Mouse (Mus musculus) limb, embryonic 12.5 days (tissue): ENCODE data around the gene Adamts4. TPM values are rescaled to one million over a fixed set of nuclear protein-coding genes. Genes with fewer than 3 reads are reported as not detected.

Source experiments
- ATAC-seq: fragments of 200-750 bp; cut with Nextera tagmentation; 2 replicates; pipeline ENCODE4 v1.8.0; 2017; ENCODE audit warnings: low read depth, moderate TSS enrichment; ENCODE audit not compliant: insufficient number of reproducible peaks, insufficient read depth, low FRiP score, low TSS enrichment
- H3K27ac ChIP-seq: fragments of 300-500 bp; sonication (generic); 2 replicates; pipeline ENCODE4 v1.5.1; 2016; ENCODE audit warnings: mild to moderate bottlenecking, moderate library complexity
- H3K27me3 ChIP-seq: fragments of 300-500 bp; sonication (generic); 2 replicates; pipeline ENCODE4 v1.6.1; 2016; ENCODE audit warnings: mild to moderate bottlenecking, moderate library complexity
- H3K36me3 ChIP-seq: fragments of 300-500 bp; sonication (generic); 2 replicates; pipeline ENCODE4 v1.6.1; 2016; ENCODE audit warnings: mild to moderate bottlenecking, moderate library complexity
- H3K4me1 ChIP-seq: fragments of 300-500 bp; sonication (generic); replicated peaks from 2 replicates; pipeline ENCODE4 v1.6.1; 2016
- H3K4me2 ChIP-seq: fragments of 300-500 bp; sonication (generic); 2 replicates; pipeline ENCODE4 v1.6.1; 2016; ENCODE audit warnings: mild to moderate bottlenecking, moderate library complexity
- H3K4me3 ChIP-seq: fragments of 300-500 bp; sonication (generic); replicated peaks from 2 replicates; pipeline ENCODE4 v1.5.1; 2016; ENCODE audit warnings: mild to moderate bottlenecking
- H3K9ac ChIP-seq: fragments of 300-500 bp; sonication (generic); replicated peaks from 2 replicates; pipeline ENCODE4 v1.6.1; 2016; ENCODE audit warnings: mild to moderate bottlenecking, moderate library complexity
- H3K9me3 ChIP-seq: fragments of 300-500 bp; sonication (generic); 2 replicates; pipeline ENCODE4 v1.6.1; 2016; ENCODE audit warnings: mild to moderate bottlenecking, moderate library complexity
- WGBS: fragments of 180-500 bp; shearing (Covaris S2); methylation state at CpG from one replicate; pipeline ENCODE4 v1.1.7; 2016; 5-methylcytosine and 5-hydroxymethylcytosine counted together
- polyA plus RNA-seq: library from polyadenylated mRNA; unstranded; fragments of >200 nt; fragmentation: Nextera tagmentation; extraction: Ambion mirVana; gene quantifications from 2 replicates; pipeline ENCODE4 v1.2.1, GENCODE M21; 2016

Adamts4 gene
- polyA plus RNA-seq, 1 experiment from 2014 or later = 10.5 TPM

DNA sequence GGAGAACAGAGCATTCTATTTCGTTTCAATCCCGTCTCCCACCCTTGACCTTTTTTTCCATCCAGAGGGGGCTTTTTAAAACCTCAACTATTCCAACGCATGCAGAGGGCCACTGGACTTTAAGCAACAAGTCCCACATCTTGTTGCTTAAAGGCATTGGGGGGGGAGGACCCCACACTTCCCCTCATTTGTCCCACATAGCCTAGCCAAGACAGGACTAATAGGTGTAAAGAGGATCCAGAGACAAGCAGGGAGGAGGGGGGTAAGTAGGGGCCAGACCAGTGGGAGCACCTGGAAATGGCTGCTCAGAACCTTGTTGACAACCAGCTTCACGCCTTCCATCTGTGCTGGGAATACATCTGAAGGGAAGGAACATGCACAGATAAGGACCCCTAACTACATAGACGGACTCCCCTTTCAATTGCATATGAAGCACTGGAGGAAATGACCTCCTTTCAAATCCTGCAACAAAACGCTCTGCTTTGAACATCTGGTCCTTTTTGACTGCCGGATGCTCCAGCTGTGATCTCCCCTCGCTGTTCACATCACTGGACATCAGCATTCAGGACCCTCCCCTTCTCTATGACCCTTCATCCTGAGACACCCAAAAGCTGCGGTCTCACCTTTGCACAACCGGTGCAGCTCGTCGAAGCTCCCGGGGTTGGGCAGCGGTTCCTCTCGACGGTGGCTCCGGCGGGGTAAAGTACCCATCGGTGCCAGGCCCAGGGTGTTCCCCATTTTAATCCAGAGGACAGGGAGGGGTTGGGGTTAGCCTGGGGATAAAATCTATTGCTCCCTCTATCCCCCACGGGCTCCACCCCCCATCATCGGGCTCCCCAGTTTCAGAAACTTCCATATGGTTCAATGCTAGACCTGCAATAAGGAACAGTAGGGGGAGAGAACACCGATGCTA, 28.7 kb upstream of the Adamts4 start:
- H3K4me3 ChIP-seq = peak overlapping the region; percentile 59
- H3K4me1 ChIP-seq = peaks cover 10% of the 10 kb centered on the region

DNA sequence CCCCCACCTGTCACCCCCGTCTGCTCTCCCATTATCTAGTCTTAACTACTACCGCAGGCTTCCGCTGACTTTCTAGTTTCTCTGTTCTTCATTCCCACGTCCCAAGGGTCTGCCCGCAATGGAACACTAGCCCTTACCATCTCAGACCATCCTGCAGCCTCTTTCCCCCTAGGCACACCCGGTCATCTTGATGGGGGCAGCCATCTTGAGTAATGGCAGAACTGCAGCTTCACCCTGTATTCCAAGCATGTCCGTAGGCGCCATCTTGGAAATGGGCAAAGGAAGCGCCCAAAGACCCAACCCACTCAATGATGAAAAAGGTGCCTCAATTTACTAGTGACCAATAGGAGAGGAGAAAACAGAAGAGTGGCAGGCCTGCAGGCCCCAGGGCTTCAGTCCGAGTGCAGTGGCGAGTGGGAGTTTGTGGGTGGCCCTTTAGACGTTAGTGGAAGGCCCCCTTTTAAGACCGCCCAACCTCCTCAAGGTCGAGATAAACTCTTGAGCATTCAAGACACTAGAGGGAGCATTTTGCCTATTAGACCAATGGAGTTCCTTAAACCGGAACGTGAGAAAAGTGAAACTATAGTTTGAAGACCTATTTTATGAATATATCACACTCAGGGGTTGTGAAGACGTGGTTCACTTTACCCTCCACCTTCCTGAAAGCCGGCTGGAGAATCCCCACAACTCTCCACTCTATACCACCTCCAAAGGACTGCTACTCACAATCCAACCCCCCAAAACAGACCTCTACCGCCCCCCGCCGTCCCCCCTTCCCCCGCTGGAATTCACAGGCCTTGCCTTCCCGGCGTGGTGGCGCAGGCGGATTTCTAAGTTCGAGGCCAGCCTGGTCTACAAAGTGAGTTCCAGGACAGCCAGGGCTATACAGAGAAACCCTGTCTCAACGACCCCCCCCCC, 27.7 kb upstream of the Adamts4 start, which contains the start of gene Tomm40l:
TSS of gene Tomm40l (minus strand) at position 277 of the 918 bp plus-strand sequence.
- WGBS = 2% methylated on average over 28 of the region's 28 CpGs
- peak within 1 kb of the TSS; percentile 87 for H3K4me2 ChIP-seq
- peaks cover 25% of the 10 kb centered on the region for H3K36me3 ChIP-seq
- H3K4me3 ChIP-seq = peak within 1 kb of the TSS; percentile 59
- ATAC-seq = peak; percentile 98
- H3K4me1 ChIP-seq = peaks cover 10% of the 10 kb centered on the region
- peak within 1 kb of the TSS; percentile 58 for H3K9ac ChIP-seq
- peak within 1 kb of the TSS; percentile 86 for H3K27ac ChIP-seq
- no peaks in the 10 kb centered on the region for H3K27me3 ChIP-seq
- no peaks in the 10 kb centered on the region for H3K9me3 ChIP-seq

More for the DNA sequence above, 28.7 kb upstream of the Adamts4 start:
- peak; percentile 4; the same call in 1 of the 2 replicates for ATAC-seq
- Histone ChIP-seq H3K9me3 (no peaks in the 10 kb centered on the region), H3K27ac (no peak overlapping the region), H3K9ac (peak overlapping the region; percentile 58), H3K36me3 (peaks cover 25% of the 10 kb centered on the region), H3K27me3 (no peaks in the 10 kb centered on the region), H3K4me2 (peak overlapping the region; percentile 87)
- WGBS = 6% methylated on average over 22 of the region's 22 CpGs

DNA sequence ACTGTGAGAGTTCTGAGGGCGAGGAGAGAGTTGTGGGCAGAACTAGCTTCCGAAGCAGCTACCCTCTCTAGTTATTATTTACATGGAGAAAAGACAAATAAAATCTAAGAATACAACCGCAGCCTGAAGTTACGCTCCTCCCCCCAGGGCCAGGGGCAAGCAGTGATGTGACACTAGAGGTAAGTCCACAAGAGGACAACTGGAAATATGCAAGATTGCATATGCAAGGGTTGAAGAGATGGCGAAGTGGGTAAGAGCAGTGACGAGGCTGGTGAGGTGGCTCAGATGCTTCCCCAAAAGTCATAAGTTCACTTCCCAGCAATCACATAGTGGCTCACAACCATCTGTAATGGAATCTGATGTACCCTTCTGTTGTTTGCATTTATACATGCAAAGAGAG, 27.1 kb upstream of the Adamts4 start:
- peaks cover 22% of the 10 kb centered on the region for H3K36me3 ChIP-seq
- peak overlapping the region; percentile 46 for H3K4me2 ChIP-seq
- H3K9ac ChIP-seq = no peak overlapping the region; the same call in 1 of the 2 replicates
- H3K4me3 ChIP-seq = peak overlapping the region; percentile 59
- H3K27ac ChIP-seq = peak overlapping the region; percentile 86
- ATAC-seq = no peak
- H3K27me3 ChIP-seq = no peaks in the 10 kb centered on the region
- 83% methylated on average over 6 of the region's 6 CpGs for WGBS
- no peaks in the 10 kb centered on the region for H3K9me3 ChIP-seq
- H3K4me1 ChIP-seq = peaks cover 10% of the 10 kb centered on the region

DNA sequence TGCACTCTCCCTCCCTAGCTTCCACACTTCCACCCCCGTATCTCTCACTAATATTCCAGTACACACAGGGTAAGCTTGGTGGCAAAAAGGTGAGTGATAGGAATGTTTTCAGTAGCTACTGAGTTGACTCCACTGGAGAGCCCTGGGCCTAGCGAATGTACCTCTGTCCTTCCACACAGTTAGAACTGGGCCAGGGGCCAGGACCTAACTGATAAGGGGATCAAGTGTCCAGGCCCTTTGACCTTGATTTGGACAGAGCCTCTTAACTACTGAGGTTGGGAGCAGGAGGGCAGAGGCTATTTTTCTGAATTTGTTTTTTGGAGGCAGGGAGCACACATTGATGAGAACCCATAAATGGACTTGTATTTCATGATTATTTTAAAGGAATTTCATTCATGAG, 26.4 kb upstream of the Adamts4 start:
- ATAC-seq = no peak
- 81% methylated on average over 2 of the region's 2 CpGs for WGBS
- no peaks in the 10 kb centered on the region for H3K27me3 ChIP-seq

GRCm38 (mm10) chr1:171224857-171225256, 25.4 kb upstream of the Adamts4 start, which contains the start of gene Apoa2:
Apoa2 (plus strand) TSS chr1:171225054.
- Histone ChIP-seq H3K4me2 (no peak within 1 kb of the TSS), H3K36me3 (peaks cover 6% of the 10 kb centered on the region), H3K27ac (no peak within 1 kb of the TSS), H3K4me3 (no peak within 1 kb of the TSS), H3K27me3 (no peaks in the 10 kb centered on the region), H3K9ac (no peak within 1 kb of the TSS), H3K4me1 (peaks cover 14% of the 10 kb centered on the region), H3K9me3 (no peaks in the 10 kb centered on the region)
- ATAC-seq = no peak
- 71% methylated on average over 5 of the region's 5 CpGs for WGBS

More for the DNA sequence above, 26.4 kb upstream of the Adamts4 start:
- no peak overlapping the region for H3K4me3 ChIP-seq
- no peak overlapping the region for H3K4me2 ChIP-seq
- peaks cover 10% of the 10 kb centered on the region for H3K4me1 ChIP-seq
- no peak overlapping the region for H3K27ac ChIP-seq
- no peak overlapping the region for H3K9ac ChIP-seq
- peaks cover 16% of the 10 kb centered on the region for H3K36me3 ChIP-seq
- no peaks in the 10 kb centered on the region for H3K9me3 ChIP-seq

GRCm38 (mm10) chr1:171226780-171227179, 23.4 kb upstream of the Adamts4 start:
- Histone ChIP-seq H3K27ac (no peak overlapping the region), H3K9ac (no peak overlapping the region), H3K9me3 (no peaks in the 10 kb centered on the region), H3K4me1 (peaks cover 18% of the 10 kb centered on the region), H3K27me3 (no peaks in the 10 kb centered on the region), H3K36me3 (no peaks in the 10 kb centered on the region), H3K4me2 (no peak overlapping the region), H3K4me3 (no peak overlapping the region)
- 39% methylated on average over 4 of the region's 4 CpGs for WGBS
- no peak for ATAC-seq

GRCm38 (mm10) chr1:171227879-171228278, 22.3 kb upstream of the Adamts4 start:
- H3K9ac ChIP-seq = no peak overlapping the region
- no peaks in the 10 kb centered on the region for H3K27me3 ChIP-seq
- no peak for ATAC-seq
- no peak overlapping the region for H3K27ac ChIP-seq
- WGBS = 85% methylated on average over 1 of the region's 1 CpGs
- H3K36me3 ChIP-seq = no peaks in the 10 kb centered on the region
- no peaks in the 10 kb centered on the region for H3K9me3 ChIP-seq
- no peak overlapping the region for H3K4me3 ChIP-seq
- H3K4me2 ChIP-seq = no peak overlapping the region
- H3K4me1 ChIP-seq = peaks cover 17% of the 10 kb centered on the region

- no peaks in the 10 kb centered on the region for H3K27me3 ChIP-seq
- 37% methylated on average over 6 of the region's 6 CpGs for WGBS
- H3K4me2 ChIP-seq = no peak overlapping the region
- no peak overlapping the region for H3K9ac ChIP-seq
- H3K36me3 ChIP-seq = peaks cover 18% of the 10 kb centered on the region
- H3K27ac ChIP-seq = peak overlapping the region; percentile 64
- 0 out of 2 replicates have a peak, but pooled peaks have one; percentile 5 for ATAC-seq
- peaks cover 17% of the 10 kb centered on the region for H3K4me1 ChIP-seq
- H3K9me3 ChIP-seq = no peaks in the 10 kb centered on the region
- H3K4me3 ChIP-seq = no peak overlapping the region
Observed at GRCm38 (mm10) chr1:171229750-171230149, 20.5 kb upstream of the Adamts4 start.

DNA sequence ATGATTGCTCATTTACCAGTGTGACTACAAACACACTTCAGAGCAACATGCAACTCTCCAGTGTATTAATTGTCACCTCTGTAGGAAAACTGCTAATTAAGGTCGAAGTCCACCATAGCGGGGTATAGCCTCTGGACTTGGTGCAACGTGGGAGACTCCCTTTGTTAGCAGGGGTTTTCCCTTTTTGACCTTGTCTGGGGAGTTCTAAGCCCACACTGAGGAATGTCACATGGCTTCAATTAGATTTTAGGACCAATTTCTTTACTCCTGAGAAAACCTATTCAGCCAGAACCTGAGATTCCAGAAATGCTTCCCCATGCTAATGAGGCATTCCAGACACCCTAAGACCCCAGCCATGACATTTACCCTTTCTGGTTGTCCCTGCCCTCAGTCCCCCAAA, 20.0 kb upstream of the Adamts4 start:
- Histone ChIP-seq H3K4me3 (no peak overlapping the region), H3K27me3 (no peaks in the 10 kb centered on the region), H3K9me3 (no peaks in the 10 kb centered on the region), H3K36me3 (peaks cover 23% of the 10 kb centered on the region), H3K4me1 (peaks cover 17% of the 10 kb centered on the region), H3K9ac (no peak overlapping the region), H3K27ac (peak overlapping the region; percentile 64), H3K4me2 (no peak overlapping the region)
- ATAC-seq = peak; percentile 30; the same call in 1 of the 2 replicates
- WGBS = 29% methylated on average over 3 of the region's 3 CpGs

- H3K9ac ChIP-seq = no peak overlapping the region
- peaks cover 39% of the 10 kb centered on the region for H3K36me3 ChIP-seq
- H3K27me3 ChIP-seq = no peaks in the 10 kb centered on the region
- ATAC-seq = no peak
- peak overlapping the region; percentile 23; the same call in 1 of the 2 replicates for H3K27ac ChIP-seq
- peaks cover 17% of the 10 kb centered on the region for H3K4me1 ChIP-seq
- no peak overlapping the region for H3K4me3 ChIP-seq
- no peaks in the 10 kb centered on the region for H3K9me3 ChIP-seq
- WGBS = 87% methylated on average over 4 of the region's 4 CpGs
- H3K4me2 ChIP-seq = no peak overlapping the region
Observed at GRCm38 (mm10) chr1:171231844-171232243, 18.4 kb upstream of the Adamts4 start.

GRCm38 (mm10) chr1:171232348-171232747, 17.9 kb upstream of the Adamts4 start:
- Histone ChIP-seq H3K9ac (no peak overlapping the region), H3K27me3 (no peaks in the 10 kb centered on the region), H3K4me3 (no peak overlapping the region), H3K9me3 (no peaks in the 10 kb centered on the region), H3K4me2 (no peak overlapping the region), H3K4me1 (peaks cover 17% of the 10 kb centered on the region), H3K36me3 (peaks cover 44% of the 10 kb centered on the region), H3K27ac (no peak overlapping the region)
- no peak for ATAC-seq
- 88% methylated on average over 5 of the region's 5 CpGs for WGBS
